Mouse (Mus musculus) adrenal gland, adult 18-20 months (tissue): ENCODE results near the gene Rhot2. TPM values are rescaled to one million over a fixed set of nuclear protein-coding genes. Genes with fewer than 3 reads are reported as not detected.

ENCODE experiments used
- DNase-seq, 2 experiments: peaks; one replicate each; pipeline ENCODE4 v3.0.0; 2021 to 2022; ENCODE audit warnings: low spot score in 2 of 2
- long read RNA-seq, 2 experiments: library from polyadenylated mRNA; stranded (forward); transcript quantifications; one replicate each; pipeline ENCODE4 v2.0.0; 2021
- total RNA-seq, 2 experiments: library from RNA; stranded (reverse); gene quantifications; 1 replicate in 1 of 2; 2 replicates in 1 of 2; pipeline ENCODE4 v1.2.3; 2021

Gene Rhot2
- 100 to 1,000 TPM; 110 TPM for total RNA-seq
- long read RNA-seq, experiment 1, transcript Rhot2-201 (19 exons, 3,189 nt), result major isoform, 38 of 63 reads
- long read RNA-seq, experiment 1, partial matches to known transcripts, result 11 of 63 reads
- long read RNA-seq, experiment 1, other reads (novel, unspliced or antisense), result 14 of 63 reads
- long read RNA-seq, experiment 2, transcript Rhot2-201 (19 exons, 3,189 nt), result major isoform, 56 of 121 reads
- long read RNA-seq, experiment 2, partial matches to known transcripts, result 54 of 121 reads
- long read RNA-seq, experiment 2, other reads (novel, unspliced or antisense), result 11 of 121 reads

DNA sequence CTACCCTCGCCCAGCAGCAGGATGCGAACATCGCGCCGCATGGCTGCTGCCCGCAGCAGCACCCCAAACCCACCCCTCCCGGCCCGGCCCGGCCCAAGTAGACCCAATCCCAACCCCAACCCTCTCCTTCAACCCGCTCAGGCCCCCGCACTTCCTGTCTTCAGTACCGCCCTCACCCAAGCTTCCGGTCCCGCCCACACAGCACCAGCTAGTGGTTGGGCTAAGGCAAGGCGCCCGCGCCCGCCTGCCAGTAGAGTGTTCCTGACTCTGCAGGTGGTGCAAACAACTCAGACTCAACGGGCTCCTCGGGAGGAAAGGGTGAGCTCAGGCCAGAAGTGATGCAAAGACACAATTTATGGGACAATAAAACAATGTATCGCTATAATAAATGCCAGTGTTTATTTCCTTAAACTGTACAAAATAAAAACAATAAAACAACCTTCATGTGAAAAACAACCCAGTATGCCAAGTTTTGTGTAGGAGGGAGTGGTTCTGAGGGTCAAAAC lies at the start of gene Rhot2:
Gene Rhot2 (minus strand): TSS at position 456 of the 506 bp plus-strand sequence.
- DNase-seq, result peak; percentile 90 to 91

GRCm38 (mm10) chr17:25893975-25894617 lies 49.4 kb upstream of the Rhot2 start:
- peak; percentile 65 to 70 for DNase-seq

- no peak for DNase-seq
Observed at GRCm38 (mm10) chr17:25888837-25889236, 44.2 kb upstream of the Rhot2 start.

DNA sequence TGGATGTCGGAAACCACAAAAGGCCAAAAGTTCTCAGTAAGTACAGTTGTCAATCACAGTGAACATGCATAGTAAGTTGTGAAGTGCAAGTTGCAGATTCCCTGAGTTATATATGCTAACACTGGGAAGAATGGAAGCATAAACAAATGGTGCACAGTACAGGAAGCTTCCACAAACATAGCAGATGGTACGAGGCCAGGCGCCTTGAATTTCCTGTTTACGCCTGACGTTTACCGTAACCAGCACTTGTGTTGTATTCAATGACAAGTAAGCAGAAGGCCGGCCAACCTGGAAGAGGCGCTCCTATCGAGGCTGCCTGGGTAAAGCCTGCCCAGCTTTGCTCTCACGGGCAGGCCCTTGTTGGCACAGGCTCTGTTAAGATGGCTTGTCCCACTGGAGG lies 42.8 kb upstream of the Rhot2 start:
- DNase-seq, result no peak

- DNase-seq, result no peak
Observed at GRCm38 (mm10) chr17:25886806-25887205, 42.2 kb upstream of the Rhot2 start.

- no peak for DNase-seq
Observed at GRCm38 (mm10) chr17:25885636-25886035, 41.0 kb upstream of the Rhot2 start.

GRCm38 (mm10) chr17:25883824-25884223 lies 39.2 kb upstream of the Rhot2 start:
- DNase-seq, result no peak

DNA sequence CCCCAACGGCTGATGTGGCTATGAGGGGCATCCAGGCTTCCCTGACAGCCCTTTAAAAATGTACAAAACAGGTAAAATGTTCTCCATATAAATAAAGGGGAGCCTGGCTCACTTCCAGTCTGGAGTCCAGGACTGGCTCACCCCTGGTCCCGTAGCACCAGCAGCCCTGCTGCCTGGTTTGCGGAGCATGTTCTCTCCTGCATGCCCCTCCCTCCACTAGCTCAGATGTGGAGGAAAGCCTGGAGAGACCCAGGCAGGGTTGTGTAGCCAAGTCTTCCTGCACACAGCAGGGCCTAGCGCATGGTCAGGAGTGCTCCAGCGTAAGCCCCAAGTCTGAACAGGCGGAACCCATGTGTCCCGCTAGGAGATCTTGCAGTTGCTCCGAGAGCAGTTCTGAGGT lies 38.6 kb upstream of the Rhot2 start:
- no peak for DNase-seq

DNA sequence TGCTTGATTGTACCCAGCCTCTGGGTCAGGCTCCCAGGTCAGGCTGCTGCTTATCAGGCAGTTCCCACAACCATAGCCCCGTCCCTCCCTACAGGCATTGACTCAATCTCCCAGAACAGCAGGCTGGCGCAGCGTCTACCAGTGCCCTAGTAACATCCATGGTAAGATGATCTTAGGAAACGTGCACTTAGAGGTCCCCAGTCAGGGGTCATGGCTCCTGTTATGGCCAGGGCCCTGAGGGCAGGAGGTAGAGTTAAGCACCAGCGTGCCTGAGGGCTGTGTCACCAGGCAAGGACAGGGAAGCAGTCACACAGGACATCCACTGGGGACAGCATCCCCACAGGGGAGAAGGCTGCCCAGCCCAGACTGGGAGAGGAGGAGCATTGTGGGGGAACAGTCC lies 37.7 kb upstream of the Rhot2 start:
- no peak for DNase-seq

GRCm38 (mm10) chr17:25881691-25882090 lies 37.0 kb upstream of the Rhot2 start:
- no peak for DNase-seq

- no peak for DNase-seq
Observed at GRCm38 (mm10) chr17:25880913-25881641, 36.4 kb upstream of the Rhot2 start.

GRCm38 (mm10) chr17:25880196-25880910 lies 35.7 kb upstream of the Rhot2 start, which contains the start of gene Wfikkn1:
Gene Wfikkn1 (minus strand): TSS chr17:25880858.
- DNase-seq, result no peak

DNA sequence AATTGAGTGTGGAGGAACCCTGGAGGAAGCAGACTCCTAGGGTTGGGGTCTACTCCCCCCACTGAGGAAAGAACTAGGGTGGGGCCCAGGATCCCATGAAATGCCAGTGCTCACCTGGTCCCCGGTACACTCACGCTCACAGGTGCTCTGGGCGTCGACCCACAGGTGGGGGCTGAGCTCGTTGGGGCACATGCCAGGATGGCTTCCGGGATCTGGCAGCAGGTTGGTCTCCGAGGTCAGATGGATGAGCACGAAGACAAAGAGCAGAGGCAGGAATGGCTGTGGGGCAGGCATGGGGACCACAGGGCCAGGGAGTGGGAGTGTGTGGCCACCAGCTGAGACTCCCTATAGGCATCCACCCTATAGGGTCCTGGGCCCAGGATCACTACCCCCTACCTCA lies 35.1 kb upstream of the Rhot2 start:
- DNase-seq, result no peak

DNA sequence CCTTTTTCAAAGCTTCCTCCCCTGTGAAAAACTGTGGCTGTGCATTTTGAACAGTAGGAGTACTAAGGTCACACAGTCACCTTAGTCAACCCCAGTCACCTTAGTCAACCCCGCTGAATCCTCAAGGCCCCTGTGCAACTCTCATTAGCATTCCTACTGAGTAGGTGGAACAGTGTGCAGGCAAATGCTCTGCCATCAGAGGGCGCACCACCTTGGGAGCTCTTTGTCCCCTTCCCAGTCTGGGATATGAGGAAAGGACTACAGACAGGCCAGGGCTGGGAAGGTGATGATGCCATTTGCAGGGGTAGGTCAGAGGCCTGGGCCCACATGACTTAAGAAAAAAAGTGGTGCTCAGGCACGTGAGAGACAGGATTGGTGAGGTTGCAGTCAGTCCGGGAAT lies 34.6 kb upstream of the Rhot2 start:
- no peak for DNase-seq

DNA sequence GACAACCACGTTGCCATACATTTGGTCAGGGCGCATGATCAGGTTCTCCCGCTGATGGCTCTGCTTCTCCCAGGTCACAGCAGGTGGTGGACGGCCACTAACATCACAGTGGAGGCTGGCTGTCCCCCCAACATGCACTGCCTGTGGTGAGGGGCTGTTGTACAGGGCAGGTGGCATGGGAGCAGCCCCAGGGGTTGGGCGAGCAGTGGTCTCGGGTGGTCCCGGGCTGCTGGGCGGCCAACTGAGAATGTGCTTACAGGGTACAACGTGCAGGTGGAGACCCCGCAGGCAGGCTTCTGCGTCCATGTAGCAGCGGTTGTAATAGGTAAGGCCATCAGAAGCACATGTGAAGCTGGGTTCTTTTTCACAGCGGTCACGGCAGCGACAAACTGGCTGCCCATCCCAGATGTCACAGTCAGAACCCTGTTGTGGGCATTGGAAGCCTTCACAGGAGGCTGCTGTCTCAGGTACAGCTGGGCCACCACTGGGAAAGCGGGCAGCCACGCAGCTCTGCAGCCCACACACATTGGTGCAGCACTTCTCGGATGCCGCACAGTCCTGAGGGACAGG lies 34.0 kb upstream of the Rhot2 start:
- DNase-seq, result no peak

DNA sequence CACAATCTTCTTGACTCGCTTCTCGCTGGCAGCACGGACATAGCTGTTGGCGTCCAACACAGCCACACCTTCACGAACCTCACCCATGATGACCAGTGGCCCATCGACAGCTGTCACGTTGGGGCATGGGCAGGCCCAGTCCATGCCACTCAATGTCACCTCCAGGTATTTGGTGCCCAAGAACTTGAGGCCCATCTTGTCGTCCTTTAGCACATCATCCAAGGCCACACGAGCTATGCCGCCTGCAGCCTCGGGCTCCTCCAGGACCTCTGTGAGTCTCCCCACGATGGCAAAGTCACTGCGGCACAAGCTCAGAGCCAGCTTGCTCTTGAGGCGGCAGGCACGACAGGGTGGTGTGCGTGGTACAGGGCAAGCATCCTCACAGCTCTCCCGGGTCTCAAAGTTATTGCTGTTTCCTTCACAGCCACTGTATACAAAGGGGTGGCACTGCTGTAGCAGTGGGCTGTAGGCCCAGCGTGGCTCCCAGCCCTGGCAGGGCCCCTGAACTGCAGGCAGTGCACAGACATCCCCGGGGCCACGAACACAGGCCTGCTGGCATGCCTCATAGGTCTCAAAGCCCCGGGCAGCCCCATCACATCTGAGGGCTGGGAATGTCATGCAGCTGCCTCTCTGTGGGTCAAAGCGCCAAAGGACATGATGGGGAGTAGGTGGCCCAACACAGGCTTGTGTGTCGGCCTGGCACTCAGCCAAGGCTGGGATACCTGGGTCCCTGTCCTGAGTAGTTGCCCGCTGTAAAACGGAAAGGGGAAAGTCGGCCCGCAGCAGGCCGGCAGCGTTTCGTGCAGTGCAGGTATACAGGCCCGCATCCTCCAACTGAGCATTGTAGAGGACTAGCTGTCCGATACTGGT lies 33.3 kb upstream of the Rhot2 start:
- DNase-seq, result no peak

GRCm38 (mm10) chr17:25877025-25877424 lies 32.4 kb upstream of the Rhot2 start:
- no peak for DNase-seq

GRCm38 (mm10) chr17:25876347-25876915 lies 31.8 kb upstream of the Rhot2 start:
- no peak for DNase-seq
